Mouse (Mus musculus): ENCODE results near the gene Gm17349. TPM values are rescaled to one million over a fixed set of nuclear protein-coding genes. Genes with fewer than 3 reads are reported as not detected.

The Gm17349 gene
- polyA plus RNA-seq, 1 experiment from 2014 or later: not detected

DNA sequence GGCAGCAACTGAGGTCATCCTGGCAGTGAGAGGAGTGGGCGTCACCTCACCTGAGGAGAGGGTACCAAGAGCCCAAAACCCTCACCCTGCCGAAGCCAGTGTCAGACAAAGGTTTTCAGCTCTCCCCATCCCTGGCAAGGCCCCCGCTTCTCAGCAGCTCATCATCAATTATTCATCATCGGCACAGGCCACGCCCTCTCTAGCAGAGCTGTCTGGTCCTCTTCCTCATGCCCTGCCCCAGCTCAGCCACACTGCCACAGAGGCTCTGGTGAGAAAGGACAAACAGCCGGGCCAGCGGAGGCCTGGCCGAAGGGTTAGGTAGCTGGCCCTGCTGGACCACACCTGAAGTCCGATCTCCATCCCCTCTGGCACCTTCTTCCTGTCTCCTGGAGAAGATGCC lies 13.3 kb downstream of the Gm17349 start:
- ATAC-seq (ENCODE audit: insufficient read depth, low FRiP score): no peak
- WGBS: 36% methylated on average over 9 of the region's 9 CpGs
- no peak overlapping the region for H3K4me2 ChIP-seq (ENCODE audit: low read depth, low read length)
- H3K27ac ChIP-seq (ENCODE audit: low read length): no peak overlapping the region
- no peaks in the 10 kb centered on the region for H3K9me3 ChIP-seq (replicated peaks; ENCODE audit: control insufficient read depth, low read length)
- no peak overlapping the region for H3K4me3 ChIP-seq (replicated peaks; ENCODE audit: low read length)
- H3K27me3 ChIP-seq (ENCODE audit: control insufficient read depth, insufficient read depth, low read length): peaks cover 8% of the 10 kb centered on the region; the same call in 1 of the 2 replicates
- H3K4me1 ChIP-seq (ENCODE audit: control insufficient read depth, insufficient read depth, low read length): no peaks in the 10 kb centered on the region
- H3K36me3 ChIP-seq (ENCODE audit: control insufficient read depth, insufficient read depth, low read length): no peaks in the 10 kb centered on the region
- no peak overlapping the region for H3K9ac ChIP-seq (ENCODE audit: low read length)

DNA sequence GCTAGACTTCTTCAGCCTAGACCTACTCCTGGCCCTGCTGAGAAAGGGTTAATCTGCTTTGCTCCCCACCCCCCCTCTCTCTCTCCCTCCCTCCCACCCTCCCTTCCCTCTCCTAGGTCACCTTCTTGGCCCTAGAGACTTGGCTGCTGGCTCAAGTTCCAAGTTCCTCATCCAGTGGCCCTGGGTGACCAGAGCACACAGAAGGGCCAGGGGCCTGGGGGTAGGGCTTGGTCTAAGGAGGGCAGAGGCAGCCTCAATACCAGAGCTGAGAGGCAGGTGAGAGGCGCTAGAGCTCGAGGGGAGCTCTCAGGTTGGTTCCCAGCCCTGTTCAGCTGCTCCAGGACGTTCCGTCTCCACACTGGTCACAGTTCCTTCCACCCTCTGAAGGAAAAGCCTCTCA lies 14.4 kb downstream of the Gm17349 start:
- Histone ChIP-seq H3K9me3 (replicated peaks; ENCODE audit: control insufficient read depth, low read length) (no peaks in the 10 kb centered on the region), H3K36me3 (ENCODE audit: control insufficient read depth, insufficient read depth, low read length) (no peaks in the 10 kb centered on the region), H3K27me3 (ENCODE audit: control insufficient read depth, insufficient read depth, low read length) (peaks cover 8% of the 10 kb centered on the region; the same call in 1 of the 2 replicates), H3K4me3 (replicated peaks; ENCODE audit: low read length) (no peak overlapping the region), H3K4me1 (ENCODE audit: control insufficient read depth, insufficient read depth, low read length) (no peaks in the 10 kb centered on the region), H3K4me2 (ENCODE audit: low read depth, low read length) (no peak overlapping the region), H3K27ac (ENCODE audit: low read length) (no peak overlapping the region), H3K9ac (ENCODE audit: low read length) (no peak overlapping the region)
- ATAC-seq (ENCODE audit: insufficient read depth, low FRiP score): no peak
- 17% methylated on average over 4 of the region's 4 CpGs for WGBS

DNA sequence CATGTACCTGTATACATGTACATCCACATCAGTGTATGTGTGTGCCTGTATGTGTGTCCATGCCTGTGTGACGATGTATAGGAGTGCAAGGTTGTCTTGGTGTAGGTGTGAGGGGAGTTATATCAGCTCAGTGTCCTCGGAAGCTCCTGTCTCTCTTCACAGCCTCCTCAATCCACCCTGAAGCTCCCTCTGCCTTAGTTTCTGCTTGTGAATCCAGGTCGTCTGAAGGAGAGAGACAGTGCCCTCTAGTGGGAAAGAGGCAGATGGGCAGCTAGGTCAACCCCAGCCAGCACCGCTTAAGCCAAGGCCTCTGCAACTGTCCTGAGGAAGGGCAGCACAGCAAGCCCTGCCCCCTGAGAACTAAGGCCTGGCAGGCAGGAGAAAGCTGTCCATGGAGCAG lies 16.6 kb downstream of the Gm17349 start:
- Histone ChIP-seq H3K9ac (ENCODE audit: low read length) (no peak overlapping the region), H3K36me3 (ENCODE audit: control insufficient read depth, insufficient read depth, low read length) (no peaks in the 10 kb centered on the region), H3K9me3 (replicated peaks; ENCODE audit: control insufficient read depth, low read length) (no peaks in the 10 kb centered on the region), H3K4me2 (ENCODE audit: low read depth, low read length) (no peak overlapping the region), H3K27me3 (ENCODE audit: control insufficient read depth, insufficient read depth, low read length) (peaks cover 8% of the 10 kb centered on the region; the same call in 1 of the 2 replicates), H3K4me1 (ENCODE audit: control insufficient read depth, insufficient read depth, low read length) (no peaks in the 10 kb centered on the region), H3K27ac (ENCODE audit: low read length) (no peak overlapping the region), H3K4me3 (replicated peaks; ENCODE audit: low read length) (no peak overlapping the region)
- WGBS: 5% methylated on average over 4 of the region's 4 CpGs
- 0 out of 2 replicates have a peak, but pooled peaks have one; percentile 17 for ATAC-seq (ENCODE audit: insufficient read depth, low FRiP score)

DNA sequence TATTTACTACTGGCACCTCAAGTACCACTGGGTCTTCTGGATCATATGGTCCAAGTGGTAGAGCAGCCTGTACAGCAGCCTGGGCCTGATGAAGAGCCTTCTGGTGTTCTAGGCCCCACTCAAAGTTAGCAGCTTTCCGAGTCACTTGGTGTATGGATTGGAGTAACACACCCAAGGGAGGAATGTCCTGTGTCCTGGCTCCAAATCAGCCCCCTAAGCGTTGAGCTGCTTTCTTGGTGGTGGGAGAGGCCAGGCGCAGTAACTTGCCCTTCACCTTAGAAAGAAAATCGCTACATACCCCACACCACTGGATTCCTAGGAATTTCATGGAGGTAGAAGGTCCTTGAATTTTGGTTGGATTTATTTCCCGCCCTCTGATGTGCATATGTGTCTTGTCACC lies 21.1 kb downstream of the Gm17349 start:
- no peak overlapping the region for H3K4me3 ChIP-seq (replicated peaks; ENCODE audit: low read length)
- no peaks in the 10 kb centered on the region for H3K9me3 ChIP-seq (replicated peaks; ENCODE audit: control insufficient read depth, low read length)
- no peaks in the 10 kb centered on the region for H3K36me3 ChIP-seq (ENCODE audit: control insufficient read depth, insufficient read depth, low read length)
- no peaks in the 10 kb centered on the region; the same call in 1 of the 2 replicates for H3K27me3 ChIP-seq (ENCODE audit: control insufficient read depth, insufficient read depth, low read length)
- H3K4me2 ChIP-seq (ENCODE audit: low read depth, low read length): no peak overlapping the region
- 87% methylated on average over 5 of the region's 5 CpGs for WGBS
- ATAC-seq (ENCODE audit: insufficient read depth, low FRiP score): no peak
- no peak overlapping the region for H3K27ac ChIP-seq (ENCODE audit: low read length)
- no peaks in the 10 kb centered on the region for H3K4me1 ChIP-seq (ENCODE audit: control insufficient read depth, insufficient read depth, low read length)
- no peak overlapping the region for H3K9ac ChIP-seq (ENCODE audit: low read length)

DNA sequence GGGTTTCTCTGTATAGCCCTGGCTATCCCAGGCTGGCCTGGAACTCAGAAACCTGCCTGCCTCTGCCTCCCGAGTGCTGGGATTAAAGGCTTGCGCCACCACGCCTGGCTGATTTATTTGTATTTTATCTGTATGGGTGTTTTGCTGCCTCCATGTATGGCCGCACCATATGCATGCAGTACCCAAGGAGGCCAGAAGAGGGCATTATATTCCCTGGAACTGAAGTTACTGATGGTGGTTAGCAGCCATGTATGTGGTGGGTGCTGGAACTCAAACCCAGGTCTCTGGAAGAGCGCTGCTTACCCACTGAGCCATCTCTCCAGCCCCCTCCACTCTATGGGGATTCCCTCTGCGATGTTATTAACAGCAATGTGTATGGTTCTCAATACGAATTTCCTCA lies 22.4 kb downstream of the Gm17349 start:
- no peak overlapping the region for H3K4me3 ChIP-seq (replicated peaks; ENCODE audit: low read length)
- no peaks in the 10 kb centered on the region for H3K36me3 ChIP-seq (ENCODE audit: control insufficient read depth, insufficient read depth, low read length)
- no peaks in the 10 kb centered on the region for H3K4me1 ChIP-seq (ENCODE audit: control insufficient read depth, insufficient read depth, low read length)
- no peaks in the 10 kb centered on the region; the same call in 1 of the 2 replicates for H3K27me3 ChIP-seq (ENCODE audit: control insufficient read depth, insufficient read depth, low read length)
- H3K27ac ChIP-seq (ENCODE audit: low read length): no peak overlapping the region
- no peak for ATAC-seq (ENCODE audit: insufficient read depth, low FRiP score)
- H3K9me3 ChIP-seq (replicated peaks; ENCODE audit: control insufficient read depth, low read length): no peaks in the 10 kb centered on the region
- WGBS: 92% methylated on average over 7 of the region's 7 CpGs
- H3K4me2 ChIP-seq (ENCODE audit: low read depth, low read length): no peak overlapping the region
- no peak overlapping the region for H3K9ac ChIP-seq (ENCODE audit: low read length)

DNA sequence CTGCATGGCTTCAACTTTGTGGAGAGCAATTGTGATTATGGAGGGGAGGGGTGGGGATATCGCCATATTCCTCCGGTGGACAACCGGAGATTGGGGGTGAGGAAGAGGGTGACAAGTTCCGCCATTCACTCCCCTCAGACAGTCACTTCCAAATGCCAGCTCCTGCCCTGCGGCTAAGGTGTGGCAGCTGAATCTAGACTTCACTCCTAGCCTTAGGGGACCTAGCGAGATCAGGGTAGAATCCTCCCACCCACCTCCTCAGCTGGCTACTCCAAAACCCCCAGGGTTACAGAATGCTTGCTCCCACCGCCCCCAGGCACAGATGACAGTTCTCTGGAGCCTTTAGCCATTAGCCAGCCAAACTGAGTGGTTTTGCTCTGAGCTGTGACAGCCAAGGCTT lies 26.3 kb downstream of the Gm17349 start:
- no peak overlapping the region for H3K4me3 ChIP-seq (replicated peaks; ENCODE audit: low read length)
- no peak overlapping the region for H3K4me2 ChIP-seq (ENCODE audit: low read depth, low read length)
- no peaks in the 10 kb centered on the region for H3K4me1 ChIP-seq (ENCODE audit: control insufficient read depth, insufficient read depth, low read length)
- WGBS: 58% methylated on average over 7 of the region's 7 CpGs
- H3K27me3 ChIP-seq (ENCODE audit: control insufficient read depth, insufficient read depth, low read length): no peaks in the 10 kb centered on the region; the same call in 1 of the 2 replicates
- no peaks in the 10 kb centered on the region for H3K36me3 ChIP-seq (ENCODE audit: control insufficient read depth, insufficient read depth, low read length)
- no peak overlapping the region for H3K27ac ChIP-seq (ENCODE audit: low read length)
- H3K9ac ChIP-seq (ENCODE audit: low read length): no peak overlapping the region
- H3K9me3 ChIP-seq (replicated peaks; ENCODE audit: control insufficient read depth, low read length): no peaks in the 10 kb centered on the region
- no peak for ATAC-seq (ENCODE audit: insufficient read depth, low FRiP score)

DNA sequence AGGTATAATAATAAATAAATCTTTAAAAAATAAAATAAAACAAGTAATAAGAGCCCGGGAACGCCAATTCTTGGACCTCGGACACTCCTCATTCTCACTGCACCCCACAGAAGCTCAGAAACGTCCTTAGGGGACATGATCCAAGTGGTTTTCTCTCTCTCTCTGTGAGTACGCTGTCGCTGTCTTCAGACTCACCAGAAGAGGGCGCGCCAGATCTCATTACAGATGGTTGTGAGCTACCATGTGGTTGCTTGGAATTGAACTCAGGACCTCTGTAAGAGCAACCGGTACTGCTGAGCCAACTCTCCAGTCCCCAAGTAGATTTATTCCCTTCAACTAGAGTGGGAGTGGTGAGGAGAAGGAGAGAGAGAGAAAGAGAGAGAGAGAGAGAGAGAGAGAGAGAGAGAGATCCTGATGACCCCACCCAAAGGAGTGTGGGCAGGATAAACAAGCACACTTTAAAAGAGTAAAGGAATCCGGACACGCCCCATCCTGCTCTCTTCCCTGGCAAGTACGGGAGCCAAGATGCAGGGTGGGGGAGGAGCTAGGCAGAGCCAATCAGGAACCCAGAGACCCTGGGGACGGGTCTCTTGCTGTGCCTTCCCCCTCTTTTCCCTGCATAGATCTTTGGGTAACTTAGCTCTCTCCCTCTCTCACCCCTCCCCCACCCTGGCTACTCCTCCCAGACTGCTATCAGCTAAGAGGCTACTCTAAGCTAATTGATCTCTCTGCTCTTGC lies 27.1 kb downstream of the Gm17349 start:
- H3K36me3 ChIP-seq (ENCODE audit: control insufficient read depth, insufficient read depth, low read length): no peaks in the 10 kb centered on the region
- no peaks in the 10 kb centered on the region for H3K9me3 ChIP-seq (replicated peaks; ENCODE audit: control insufficient read depth, low read length)
- H3K27ac ChIP-seq (ENCODE audit: low read length): no peak overlapping the region
- no peaks in the 10 kb centered on the region; the same call in 1 of the 2 replicates for H3K27me3 ChIP-seq (ENCODE audit: control insufficient read depth, insufficient read depth, low read length)
- no peak overlapping the region for H3K4me3 ChIP-seq (replicated peaks; ENCODE audit: low read length)
- peak; percentile 69; the same call in 1 of the 2 replicates for ATAC-seq (ENCODE audit: insufficient read depth, low FRiP score)
- 14% methylated on average over 13 of the region's 13 CpGs for WGBS
- no peak overlapping the region for H3K4me2 ChIP-seq (ENCODE audit: low read depth, low read length)
- H3K9ac ChIP-seq (ENCODE audit: low read length): no peak overlapping the region
- H3K4me1 ChIP-seq (ENCODE audit: control insufficient read depth, insufficient read depth, low read length): no peaks in the 10 kb centered on the region

DNA sequence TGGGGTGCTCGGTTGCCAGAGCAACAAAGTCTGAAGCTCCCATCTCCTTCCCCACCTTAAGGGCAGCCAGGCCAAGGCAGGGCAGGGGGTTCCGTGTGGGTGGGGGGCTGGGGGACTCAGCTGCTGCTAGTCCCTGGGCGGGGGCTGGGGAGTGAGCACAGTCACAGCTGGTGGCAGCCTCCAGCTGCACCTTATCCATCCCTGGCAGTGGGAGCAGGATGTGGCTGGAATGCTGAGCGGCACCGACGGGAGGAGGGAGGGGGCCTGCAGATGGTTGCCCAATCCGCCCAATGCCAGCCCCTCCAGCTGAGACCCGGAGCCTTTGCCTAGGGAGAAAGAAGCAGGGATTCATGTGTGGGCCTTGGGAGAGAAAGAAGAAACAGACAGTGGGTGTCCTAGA lies 28.2 kb downstream of the Gm17349 start:
- no peak overlapping the region for H3K4me3 ChIP-seq (replicated peaks; ENCODE audit: low read length)
- no peak overlapping the region for H3K4me2 ChIP-seq (ENCODE audit: low read depth, low read length)
- H3K9ac ChIP-seq (ENCODE audit: low read length): no peak overlapping the region
- H3K4me1 ChIP-seq (ENCODE audit: control insufficient read depth, insufficient read depth, low read length): no peaks in the 10 kb centered on the region
- WGBS: 42% methylated on average over 8 of the region's 8 CpGs
- no peaks in the 10 kb centered on the region for H3K36me3 ChIP-seq (ENCODE audit: control insufficient read depth, insufficient read depth, low read length)
- ATAC-seq (ENCODE audit: insufficient read depth, low FRiP score): 0 out of 2 replicates have a peak, but pooled peaks have one; percentile 34
- H3K27me3 ChIP-seq (ENCODE audit: control insufficient read depth, insufficient read depth, low read length): peaks cover 7% of the 10 kb centered on the region
- no peak overlapping the region for H3K27ac ChIP-seq (ENCODE audit: low read length)
- H3K9me3 ChIP-seq (replicated peaks; ENCODE audit: control insufficient read depth, low read length): no peaks in the 10 kb centered on the region

DNA sequence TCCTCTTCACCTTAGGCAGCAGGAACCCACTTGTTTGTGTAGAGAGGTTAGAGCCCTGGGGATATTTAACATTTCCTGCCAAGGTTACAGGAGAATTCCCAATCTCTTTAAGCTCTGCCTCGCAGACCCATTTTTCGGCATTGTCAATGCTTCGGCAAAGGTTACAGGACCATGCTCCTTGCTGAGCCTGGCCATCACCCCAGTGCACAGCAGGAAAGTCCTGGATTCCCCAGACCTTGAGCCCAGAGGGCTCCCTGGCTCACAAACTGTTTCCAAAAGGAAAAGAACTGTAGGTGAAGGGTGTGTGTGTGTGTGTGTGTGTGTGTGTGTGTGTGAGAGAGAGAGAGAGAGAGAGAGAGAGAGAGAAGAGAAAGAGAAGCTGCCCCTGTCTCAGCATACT lies 30.4 kb downstream of the Gm17349 start:
- ATAC-seq (ENCODE audit: insufficient read depth, low FRiP score): no peak
- H3K9ac ChIP-seq (ENCODE audit: low read length): no peak overlapping the region
- peaks cover 25% of the 10 kb centered on the region for H3K27me3 ChIP-seq (ENCODE audit: control insufficient read depth, insufficient read depth, low read length)
- 69% methylated on average over 3 of the region's 3 CpGs for WGBS
- H3K4me1 ChIP-seq (ENCODE audit: control insufficient read depth, insufficient read depth, low read length): peaks cover 3% of the 10 kb centered on the region
- H3K36me3 ChIP-seq (ENCODE audit: control insufficient read depth, insufficient read depth, low read length): no peaks in the 10 kb centered on the region
- no peak overlapping the region for H3K27ac ChIP-seq (ENCODE audit: low read length)
- no peak overlapping the region for H3K4me3 ChIP-seq (replicated peaks; ENCODE audit: low read length)
- no peaks in the 10 kb centered on the region for H3K9me3 ChIP-seq (replicated peaks; ENCODE audit: control insufficient read depth, low read length)
- no peak overlapping the region for H3K4me2 ChIP-seq (ENCODE audit: low read depth, low read length)
